Mouse (Mus musculus): ENCODE measurements around the gene Kcnmb4.

- no peak for TF ChIP-seq CTCF (IDR thresholded peaks at IDR 0.05; ENCODE audit: borderline replicate concordance, extremely low read depth, insufficient read depth, insufficient read length)
- no peak for TF ChIP-seq POLR2A (IDR thresholded peaks at IDR 0.05; ENCODE audit: borderline replicate concordance, extremely low read depth, insufficient read depth, insufficient read length, poor library complexity, severe bottlenecking)
Observed at GRCm38 (mm10) chr10:116382826-116383685, 90.6 kb downstream of the Kcnmb4 start.

All from brain, embryonic 14.5 days (tissue).